Comparison of ENCODE assay signal across 14 mouse cellular contexts in the genomic region with DNA sequence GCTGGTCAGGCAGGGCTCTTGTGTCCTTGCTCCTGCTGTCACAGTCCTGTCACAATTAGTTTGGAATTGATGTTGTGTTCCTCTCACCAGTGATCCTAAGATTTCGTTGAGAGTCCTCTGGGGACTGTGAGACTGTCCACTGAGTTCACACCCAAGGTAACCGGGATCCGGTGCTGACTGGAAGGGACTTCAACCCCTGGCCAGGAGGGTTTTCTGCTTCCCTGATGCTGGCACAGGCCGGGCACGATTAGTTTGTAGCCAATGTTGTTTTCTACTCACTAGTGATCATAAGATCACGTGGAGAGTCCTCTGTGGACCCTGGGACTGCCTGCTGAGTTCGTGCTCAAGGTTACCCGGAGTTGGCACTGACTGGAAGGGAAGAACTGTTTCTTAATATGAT.
"Had no signal": no experiment of that assay in that cellular context is flagged by ENCODE, and none has a peak within 500 bp of the region (broad histone marks: within the 10 kb centered on the region; RNA-seq: fewer than 3 reads in every experiment).

No protein-coding gene starts in this region.

- ATAC-seq: intestine, postnatal 0 days; liver, embryonic 12.5 days; midbrain, embryonic 13.5 days had no signal

- H3K4me2 ChIP-seq: hindbrain, embryonic 15.5 days; liver, embryonic 12.5 days; liver, embryonic 15.5 days; lung, embryonic 15.5 days; midbrain, embryonic 13.5 days had no signal

- DNase-seq: kidney, postnatal 14 days; layer of hippocampus, postnatal 36 days; lung, adult 18-20 months; lung, postnatal 10 days; lung, postnatal 36 days; thymus, postnatal 25 days had no signal

- H3K27me3 ChIP-seq: hindbrain, embryonic 15.5 days; liver, embryonic 12.5 days; liver, embryonic 15.5 days; lung, embryonic 15.5 days; megakaryocyte, embryonic 14.5 days; midbrain, embryonic 13.5 days had no signal

- H3K9me3 ChIP-seq: hindbrain, embryonic 15.5 days; liver, embryonic 12.5 days; liver, embryonic 15.5 days; lung, embryonic 15.5 days; megakaryocyte, embryonic 14.5 days; midbrain, embryonic 13.5 days had no signal

- H3K4me3 ChIP-seq: hindbrain, embryonic 15.5 days; left cerebral cortex, adult 2 months; liver, embryonic 12.5 days; liver, embryonic 15.5 days; lung, embryonic 15.5 days; megakaryocyte, embryonic 14.5 days; midbrain, embryonic 13.5 days had no signal

- H3K9ac ChIP-seq: hindbrain, embryonic 15.5 days; liver, embryonic 12.5 days; liver, embryonic 15.5 days; lung, embryonic 15.5 days; midbrain, embryonic 13.5 days had no signal

- H3K27ac ChIP-seq: hindbrain, embryonic 15.5 days; left cerebral cortex, adult 2 months; liver, embryonic 12.5 days; liver, embryonic 15.5 days; lung, embryonic 15.5 days; midbrain, embryonic 13.5 days had no signal

- H3K4me1 ChIP-seq: hindbrain, embryonic 15.5 days; liver, embryonic 12.5 days; liver, embryonic 15.5 days; lung, embryonic 15.5 days; megakaryocyte, embryonic 14.5 days; midbrain, embryonic 13.5 days had no signal

- H3K36me3 ChIP-seq: hindbrain, embryonic 15.5 days; liver, embryonic 12.5 days; liver, embryonic 15.5 days; lung, embryonic 15.5 days; midbrain, embryonic 13.5 days had no signal
